Mouse (Mus musculus) CH12.LX (cell line): ENCODE results near the gene Nop10. TPM values are rescaled to one million over a fixed set of nuclear protein-coding genes. Genes with fewer than 3 reads are reported as not detected.
A peak's percentile ranks its signal among the peaks of the same experiment; 100 is the strongest.

Experiments
- DNase-seq: peaks from one replicate; pipeline ENCODE4 v3.0.0-alpha.2; 2013; ENCODE audit errors: extremely low read depth
- H3K27ac ChIP-seq: 2 replicates; pipeline ENCODE4 v1.5.1; 2012; ENCODE audit warnings: low read depth, mild to moderate bottlenecking, control low read depth, moderate library complexity; ENCODE audit not compliant: insufficient read depth
- H3K27me3 ChIP-seq: replicated peaks from 2 replicates; pipeline ENCODE3; 2012; ENCODE audit warnings: inconsistent platforms
- H3K36me3 ChIP-seq, 2 experiments: replicated peaks in 1 of 2; 2 replicates each; pipeline versions ENCODE3 to v1.6.1; 2012; ENCODE audit warnings: inconsistent platforms in 1 of 2, low read length in 1 of 2, mild to moderate bottlenecking in 1 of 2, mixed read lengths in 1 of 2, moderate library complexity in 1 of 2; ENCODE audit not compliant: control insufficient read depth in 1 of 2, insufficient read depth in 1 of 2
- H3K4me1 ChIP-seq, 2 experiments: 2 replicates each; pipeline ENCODE4 v1.6.1; 2012; ENCODE audit warnings: inconsistent platforms in 1 of 2, moderate library complexity in 1 of 2; ENCODE audit not compliant: insufficient read depth in 2 of 2, control insufficient read depth in 1 of 2
- H3K4me2 ChIP-seq: 2 replicates; pipeline ENCODE4 v1.6.1; 2012; ENCODE audit warnings: low read depth, mild to moderate bottlenecking, control low read depth; ENCODE audit not compliant: poor library complexity, insufficient read depth, severe bottlenecking
- H3K4me3 ChIP-seq, 3 experiments: fragments of 150-350 bp in 1 of 3; sonication (generic) in 1 of 3; replicated peaks in 1 of 3; 2 replicates each; pipeline versions ENCODE3 to v1.5.1; 2011 to 2012; ENCODE audit warnings: low read depth in 2 of 3, low read length in 2 of 3, mild to moderate bottlenecking in 2 of 3, moderate library complexity in 2 of 3, control low read depth in 1 of 3, improper control_type of control experiment in 1 of 3, inconsistent platforms in 1 of 3, mixed read lengths in 1 of 3; ENCODE audit not compliant: poor library complexity in 1 of 3
- H3K79me2 ChIP-seq: replicated peaks from 2 replicates; pipeline ENCODE4 v1.6.1; 2012; ENCODE audit warnings: mild to moderate bottlenecking, moderate library complexity; ENCODE audit not compliant: control insufficient read depth, poor library complexity, insufficient read depth, severe bottlenecking; ENCODE audit errors: extremely low read depth
- H3K9ac ChIP-seq: 2 replicates; pipeline ENCODE4 v1.6.1; 2012; ENCODE audit warnings: low read depth, mild to moderate bottlenecking, control low read depth, moderate library complexity; ENCODE audit not compliant: insufficient read depth
- H3K9me3 ChIP-seq: replicated peaks from 2 replicates; pipeline ENCODE3; 2012; ENCODE audit warnings: low read length, inconsistent platforms, mixed read lengths
- BHLHE40 ChIP-seq: IDR thresholded peaks from 2 replicates; pipeline ENCODE4 v1.6.1; 2011; ENCODE audit warnings: mild to moderate bottlenecking, low read depth, low read length, improper control_type of control experiment
- CHD1 ChIP-seq: IDR thresholded peaks from 2 replicates; pipeline ENCODE4 v1.6.1; 2012; ENCODE audit warnings: low read depth, low read length, improper control_type of control experiment, inconsistent platforms
- CHD2 ChIP-seq: IDR thresholded peaks from 2 replicates; pipeline ENCODE4 v1.6.1; 2011; ENCODE audit warnings: low read length, improper control_type of control experiment
- E2F4 ChIP-seq: IDR thresholded peaks from 2 replicates; pipeline ENCODE4 v1.6.1; 2011; ENCODE audit warnings: low read depth, low read length, improper control_type of control experiment; ENCODE audit not compliant: insufficient replicate concordance
- ELF1 ChIP-seq: IDR thresholded peaks from 2 replicates; pipeline ENCODE4 v1.6.1; 2014; ENCODE audit warnings: low read depth, mild to moderate bottlenecking, inconsistent platforms, low read length, improper control_type of control experiment
- EP300 ChIP-seq: IDR thresholded peaks from 2 replicates; pipeline ENCODE4 v1.6.1; 2011; ENCODE audit warnings: low read length, improper control_type of control experiment
- ETS1 ChIP-seq: conservative IDR thresholded peaks from 2 replicates; pipeline ENCODE4 v1.6.1; 2012; ENCODE audit warnings: low read depth, mild to moderate bottlenecking, inconsistent platforms, low read length, improper control_type of control experiment, moderate library complexity
- GABPA ChIP-seq: IDR thresholded peaks from 2 replicates; pipeline ENCODE4 v1.6.1; 2012; ENCODE audit warnings: low read depth, low read length, improper control_type of control experiment, inconsistent platforms; ENCODE audit not compliant: insufficient replicate concordance
- HCFC1 ChIP-seq: IDR thresholded peaks from 2 replicates; pipeline ENCODE4 v1.6.1; 2012; ENCODE audit warnings: low read depth, mild to moderate bottlenecking, inconsistent platforms, low read length, improper control_type of control experiment
- IRF4 ChIP-seq: IDR thresholded peaks from 2 replicates; pipeline ENCODE4 v1.6.1; 2014; ENCODE audit warnings: low read depth, mild to moderate bottlenecking, inconsistent platforms, low read length, improper control_type of control experiment
- JUN ChIP-seq: IDR thresholded peaks from 2 replicates; pipeline ENCODE4 v1.6.1; 2011; ENCODE audit warnings: low read depth, mild to moderate bottlenecking, low read length, improper control_type of control experiment, moderate library complexity; ENCODE audit not compliant: insufficient read depth
- JUND ChIP-seq: conservative IDR thresholded peaks from 2 replicates; pipeline ENCODE4 v1.6.1; 2011; ENCODE audit warnings: low read depth, low read length, improper control_type of control experiment
- KAT2A ChIP-seq: IDR thresholded peaks from 2 replicates; pipeline ENCODE4 v1.6.1; 2012; ENCODE audit warnings: low read length, improper control_type of control experiment, inconsistent platforms; ENCODE audit not compliant: insufficient replicate concordance
- MAZ ChIP-seq: IDR thresholded peaks from 2 replicates; pipeline ENCODE4 v1.6.1; 2012; ENCODE audit warnings: low read depth, mild to moderate bottlenecking, inconsistent platforms, low read length, improper control_type of control experiment, moderate library complexity
- MEF2A ChIP-seq: IDR thresholded peaks from 2 replicates; pipeline ENCODE4 v1.6.1; 2014; ENCODE audit warnings: low read depth, mild to moderate bottlenecking, inconsistent platforms, low read length, improper control_type of control experiment, borderline replicate concordance
- MXI1 ChIP-seq: IDR thresholded peaks from 2 replicates; pipeline ENCODE4 v1.6.1; 2011; ENCODE audit warnings: mild to moderate bottlenecking, low read depth, low read length, improper control_type of control experiment
- MYC ChIP-seq: IDR thresholded peaks from 2 replicates; pipeline ENCODE4 v1.6.1; 2011; ENCODE audit warnings: low read depth, mild to moderate bottlenecking, improper control_type of control experiment, low read length
- NELFE ChIP-seq: IDR thresholded peaks from 2 replicates; pipeline ENCODE4 v1.6.1; 2011; ENCODE audit warnings: low read depth, low read length, improper control_type of control experiment
- PAX5 ChIP-seq: IDR thresholded peaks from 2 replicates; pipeline ENCODE4 v1.6.1; 2012; ENCODE audit warnings: low read length, inconsistent platforms, mixed read lengths
- POLR2A ChIP-seq: IDR thresholded peaks from 2 replicates; pipeline ENCODE4 v1.6.1; 2011; ENCODE audit warnings: low read depth, mild to moderate bottlenecking, improper control_type of control experiment, low read length
- RAD21 ChIP-seq: IDR thresholded peaks from 2 replicates; pipeline ENCODE4 v1.6.1; 2011; ENCODE audit warnings: low read depth, mild to moderate bottlenecking, low read length, improper control_type of control experiment, moderate library complexity
- RCOR1 ChIP-seq: conservative IDR thresholded peaks from 2 replicates; pipeline ENCODE4 v1.6.1; 2012; ENCODE audit warnings: low read depth, mild to moderate bottlenecking, inconsistent platforms, low read length, improper control_type of control experiment
- SIN3A ChIP-seq: IDR thresholded peaks from 2 replicates; pipeline ENCODE4 v1.6.1; 2012; ENCODE audit warnings: low read length, improper control_type of control experiment, inconsistent platforms
- SMC3 ChIP-seq: IDR thresholded peaks from 2 replicates; pipeline ENCODE4 v1.6.1; 2011; ENCODE audit warnings: low read depth, low read length, improper control_type of control experiment
- TBP ChIP-seq: conservative IDR thresholded peaks from 2 replicates; pipeline ENCODE4 v1.6.1; 2011; ENCODE audit warnings: low read depth, low read length, improper control_type of control experiment
- USF2 ChIP-seq: conservative IDR thresholded peaks from 2 replicates; pipeline ENCODE4 v1.6.1; 2011; ENCODE audit warnings: low read depth, low read length, improper control_type of control experiment
- ZC3H11A ChIP-seq: IDR thresholded peaks from 2 replicates; pipeline ENCODE4 v1.6.1; 2012; ENCODE audit warnings: low read depth, mild to moderate bottlenecking, inconsistent platforms, low read length, improper control_type of control experiment
- ZKSCAN1 ChIP-seq: IDR thresholded peaks from 2 replicates; pipeline ENCODE4 v1.6.1; 2012; ENCODE audit warnings: low read depth, inconsistent platforms, low read length, improper control_type of control experiment, borderline replicate concordance
- dilution Hi-C: fragments of 300-500 bp; cut with MboI; formaldehyde crosslinking; loops from 2 replicates; pipeline ENCODE4 v1.14.3; 2020; ENCODE audit warnings: low sequenced_read_pairs; ENCODE audit not compliant: extremely low pct_unique_long_range_greater_than_20kb, extremely low pct_ligation_motif_present
- in situ Hi-C: fragments of 300-500 bp; cut with MboI; formaldehyde crosslinking; loops from 3 replicates; pipeline ENCODE4 v1.14.3; 2019; ENCODE audit warnings: low sequenced_read_pairs, low pct_ligation_motif_present, low pct_unique_long_range_greater_than_20kb, mixed read lengths
- polyA plus RNA-seq: library from polyadenylated mRNA; unstranded; fragments of >175 nt; gene quantifications from 2 replicates; pipeline ENCODE4 v1.2.1, GENCODE M21; 2012; ENCODE audit warnings: low read depth; ENCODE audit not compliant: insufficient read length
- total RNA-seq, 2 experiments: library from RNA; depleted of rRNA; stranded (reverse); fragments of 300-350 nt in 1 of 2; fragments of >200 nt in 1 of 2; gene quantifications; 2 replicates each; pipeline ENCODE4 v1.2.3; 2012 to 2014

Nop10 gene
- total and polyA plus RNA-seq, 3 experiments, result 239 to 507 (median 251) TPM

- TF ChIP-seq CHD1, result no peak
These were observed 4.5 kb downstream of the Nop10 start, which contains the start of gene Gm21985 (continued) for GRCm38 (mm10) chr2:112266242-112266592.

GRCm38 (mm10) chr2:112266780-112267179, 5.1 kb downstream of the Nop10 start:
- Histone ChIP-seq H3K36me3 (peaks cover 0 to 22% of the 10 kb centered on the region in 2 experiments), H3K27ac (peak overlapping the region; percentile 80), H3K4me3 (peak overlapping the region; percentile 81 to 88 (median 83)), H3K9me3 (no peaks in the 10 kb centered on the region), H3K79me2 (peaks cover 50% of the 10 kb centered on the region), H3K4me2 (peak overlapping the region; percentile 82), H3K27me3 (no peaks in the 10 kb centered on the region), H3K4me1 (peaks cover 2 to 44% of the 10 kb centered on the region in 2 experiments; a peak in 2 of 4 replicates), H3K9ac (peak overlapping the region; percentile 93)
- dilution Hi-C loops (no loop called here), in situ Hi-C loops (loop anchor here (10.0 kb wide), 2 partner anchors 98 to 208 kb away; partner anchors contain the start of gene Emc4)
- TF ChIP-seq SIN3A (peak; percentile 14; the same call in 1 of the 2 replicates), GABPA (no peak)
- peak; percentile 48 for DNase-seq

- H3K36me3 ChIP-seq, result peaks cover 0 to 24% of the 10 kb centered on the region in 2 experiments
- peak; percentile 80 for DNase-seq
- H3K4me2 ChIP-seq, result peak overlapping the region; percentile 89
- H3K27me3 ChIP-seq, result no peaks in the 10 kb centered on the region
- peak overlapping the region; percentile 55 to 88 (median 81) for H3K4me3 ChIP-seq
- H3K9ac ChIP-seq, result peak overlapping the region; percentile 93
- peaks cover 43% of the 10 kb centered on the region for H3K79me2 ChIP-seq
- peaks cover 2 to 44% of the 10 kb centered on the region in 2 experiments; a peak in 2 of 4 replicates for H3K4me1 ChIP-seq
- dilution Hi-C loops (no loop called here), in situ Hi-C loops (loop anchor here (10.0 kb wide), 2 partner anchors 97 to 207 kb away; partner anchors contain the start of gene Emc4)
- peak overlapping the region; percentile 62; the same call in 1 of the 2 replicates for H3K27ac ChIP-seq
- H3K9me3 ChIP-seq, result no peaks in the 10 kb centered on the region
- no peak for TF ChIP-seq GABPA
- peak; percentile 92 for TF ChIP-seq TBP
- TF ChIP-seq IRF4, result peak; percentile 97
- TF ChIP-seq NELFE, result no peak
- TF ChIP-seq ETS1, result peak; percentile 46; the same call in 1 of the 2 replicates
- TF ChIP-seq BHLHE40, result 0 out of 2 replicates have a peak, but pooled peaks have one; percentile 31
- TF ChIP-seq MAZ, result no peak
- peak; percentile 41; the same call in 1 of the 2 replicates for TF ChIP-seq POLR2A
- no peak for TF ChIP-seq CHD1
- TF ChIP-seq USF2, result no peak
- no peak for TF ChIP-seq MXI1
- TF ChIP-seq PAX5, result no peak
- peak; percentile 25; the same call in 1 of the 2 replicates for TF ChIP-seq HCFC1
- no peak for TF ChIP-seq KAT2A
- peak; percentile 70 for TF ChIP-seq ELF1
- TF ChIP-seq SMC3, result no peak
- TF ChIP-seq CHD2, result no peak
- TF ChIP-seq JUND, result peak; percentile 88
- TF ChIP-seq RCOR1, result no peak
- no peak for TF ChIP-seq E2F4
- peak; percentile 75; the same call in 1 of the 2 replicates for TF ChIP-seq MYC
- TF ChIP-seq MEF2A, result peak; percentile 47
- peak; percentile 96 for TF ChIP-seq EP300
- peak; percentile 75 for TF ChIP-seq JUN
- no peak for TF ChIP-seq RAD21
- TF ChIP-seq ZKSCAN1, result no peak
- no peak for TF ChIP-seq ZC3H11A
These were observed 6.0 kb downstream of the Nop10 start for GRCm38 (mm10) chr2:112267547-112268269.
